Mouse (Mus musculus) gastrocnemius, postnatal 25 days (tissue): ENCODE data around the gene Fxyd5. TPM values are rescaled to one million over a fixed set of nuclear protein-coding genes. Genes with fewer than 3 reads are reported as not detected.
A peak's percentile ranks its signal among the peaks of the same experiment; 100 is the strongest.

Experiments used
- DNase-seq: peaks from one replicate; pipeline ENCODE4 v3.0.0; 2022
- total RNA-seq, 2 experiments: library from RNA; stranded (reverse); gene quantifications; 1 replicate in 1 of 2; 2 replicates in 1 of 2; pipeline ENCODE4 v1.2.3; 2021

Gene Fxyd5
- total RNA-seq, 2 experiments from 2014 or later: 9.5 to 13.6 TPM

DNA sequence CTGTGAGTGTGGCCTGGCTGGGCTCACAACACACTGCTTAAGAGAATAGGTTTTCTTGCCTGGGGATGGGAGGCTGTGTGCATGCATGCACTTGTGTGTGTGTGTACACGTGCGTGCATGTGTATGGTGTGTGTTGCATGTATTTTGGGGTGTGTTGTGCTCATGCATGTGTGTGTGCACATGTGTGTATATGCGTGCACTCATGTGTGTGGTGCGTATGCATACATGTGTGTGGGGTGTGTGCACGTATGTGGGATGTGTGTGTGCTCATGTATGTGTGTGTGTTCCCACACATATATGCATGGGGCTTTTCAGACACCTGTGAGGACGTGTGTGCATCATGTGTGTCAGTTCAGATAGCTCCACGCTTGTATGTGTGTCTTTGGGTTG, 18.3 kb upstream of the Fxyd5 start:
- no peak for DNase-seq

DNA sequence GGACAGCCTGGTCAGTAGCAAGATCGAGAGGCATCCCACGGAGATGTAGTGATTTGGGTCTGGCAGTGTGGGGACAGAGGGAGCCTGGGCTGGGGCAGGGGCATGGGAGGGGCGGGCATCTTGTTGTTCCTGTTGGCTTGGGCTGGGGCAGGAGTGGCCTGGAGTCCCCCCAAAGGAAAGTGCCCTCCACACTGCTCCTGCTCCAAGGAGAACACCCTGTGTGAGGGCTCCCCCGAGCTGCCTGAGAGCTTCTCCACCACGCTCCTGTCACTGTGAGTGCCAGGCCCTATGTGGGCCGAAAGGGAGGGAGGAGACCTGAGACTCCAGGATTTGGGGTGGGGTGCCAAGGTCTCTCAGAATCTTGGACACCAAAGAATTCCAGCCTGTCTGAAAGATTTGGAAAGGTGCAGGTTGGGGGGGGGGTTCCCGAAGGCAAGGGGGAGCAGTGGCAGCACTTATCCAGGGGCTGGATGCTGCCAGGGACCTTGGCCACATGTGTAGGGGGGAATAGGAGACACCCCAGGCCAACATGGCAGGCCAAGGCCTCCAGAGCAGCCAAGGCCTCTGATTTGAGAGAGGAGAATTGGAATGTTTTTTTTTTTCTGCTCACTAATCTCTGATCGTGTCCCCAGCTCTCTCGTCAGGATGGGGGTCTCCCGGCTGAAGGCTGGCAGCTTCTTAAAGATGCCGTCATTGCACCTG, 17.8 kb upstream of the Fxyd5 start:
- no peak for DNase-seq

DNA sequence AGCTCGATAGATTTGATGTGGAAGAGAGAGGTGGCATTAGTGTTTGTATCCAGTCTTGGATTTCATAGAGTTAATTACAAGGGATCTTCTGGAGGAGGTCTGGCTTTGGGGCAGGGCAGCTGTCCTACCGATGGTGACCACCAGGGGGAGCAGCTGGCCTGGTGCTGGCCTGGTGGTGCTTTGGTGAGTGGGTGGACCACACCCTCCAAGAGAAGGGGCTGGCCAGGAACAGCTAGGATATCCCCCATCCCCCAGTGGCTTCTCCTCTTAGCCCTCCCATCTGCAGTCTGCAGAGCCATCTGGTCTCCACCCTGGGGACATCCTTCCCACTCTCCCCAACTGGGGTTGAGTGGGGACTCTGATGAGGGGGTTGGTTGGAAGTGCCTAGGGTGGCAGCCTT, 16.8 kb upstream of the Fxyd5 start, which contains the start of gene Lgi4:
Gene Lgi4, plus strand, starts transcription at position 235 of the 400 bp plus-strand sequence.
- peak; percentile 91 for DNase-seq

DNA sequence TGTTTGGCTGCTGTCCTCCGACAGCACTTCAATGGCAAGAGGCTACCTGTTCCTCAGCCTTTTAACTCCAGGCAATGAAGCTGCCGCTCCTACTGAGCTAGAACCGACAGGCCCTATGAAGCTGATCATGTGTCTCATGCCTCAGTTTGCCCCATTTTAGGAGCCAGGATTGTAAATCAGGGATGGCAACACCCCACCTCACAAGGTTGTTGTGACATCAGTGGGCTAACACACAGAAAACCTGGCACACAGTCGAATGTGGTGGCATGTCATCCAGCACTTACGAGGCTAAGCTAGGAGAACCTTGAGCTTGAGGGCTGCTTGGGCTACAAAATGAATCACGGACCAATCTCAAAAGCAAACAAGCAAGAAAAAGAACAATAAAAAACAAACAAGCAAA, 15.9 kb upstream of the Fxyd5 start:
- no peak for DNase-seq

GRCm38 (mm10) chr7:31057730-31058129, 15.4 kb upstream of the Fxyd5 start:
- no peak for DNase-seq

DNA sequence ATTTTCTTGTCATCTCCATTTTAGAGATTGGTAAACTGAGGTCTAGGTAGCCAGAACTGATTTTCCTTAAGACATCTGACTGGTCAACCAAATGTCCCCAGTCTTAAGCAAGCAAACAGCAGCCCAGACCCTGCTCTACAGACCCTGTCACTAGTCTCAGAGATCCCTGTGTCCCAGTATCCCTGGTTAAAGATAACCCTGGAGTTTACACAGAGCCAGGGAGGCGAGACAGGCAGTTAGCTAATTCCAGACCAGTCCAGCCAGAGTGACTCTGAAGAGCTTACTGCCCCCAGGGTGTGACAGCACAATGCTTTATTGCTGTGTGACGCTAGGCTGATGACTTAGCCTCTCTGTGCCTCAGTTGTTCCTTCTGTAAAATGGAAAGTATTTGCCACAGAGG, 14.8 kb upstream of the Fxyd5 start, which contains the start of gene Fxyd1:
Gene Fxyd1, minus strand, starts transcription at position 129 of the 400 bp plus-strand sequence.
- DNase-seq: no peak

GRCm38 (mm10) chr7:31056448-31056847, 14.2 kb upstream of the Fxyd5 start:
- no peak for DNase-seq

DNA sequence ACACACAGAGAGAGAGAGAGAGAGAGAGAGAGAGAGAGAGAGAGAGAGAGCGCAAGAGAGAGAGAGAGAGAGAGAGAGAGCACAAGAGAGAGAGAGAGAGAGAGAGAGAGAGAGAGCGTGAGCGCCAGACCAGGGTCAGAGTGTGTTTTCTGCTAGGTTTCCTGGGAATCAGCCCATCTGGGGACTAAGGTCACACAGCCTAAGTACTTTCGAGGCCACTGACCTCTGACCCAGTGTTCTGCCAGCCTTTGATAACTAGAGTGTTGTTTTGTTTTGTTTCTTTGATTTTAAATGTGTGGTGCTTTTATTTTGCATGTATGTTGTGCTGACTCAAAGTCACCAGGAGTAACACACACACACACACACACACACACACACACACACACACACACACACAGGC, 13.6 kb upstream of the Fxyd5 start:
- DNase-seq: no peak

- peak; percentile 95 for DNase-seq
Measured at GRCm38 (mm10) chr7:31055354-31055824, 13.1 kb upstream of the Fxyd5 start.

DNA sequence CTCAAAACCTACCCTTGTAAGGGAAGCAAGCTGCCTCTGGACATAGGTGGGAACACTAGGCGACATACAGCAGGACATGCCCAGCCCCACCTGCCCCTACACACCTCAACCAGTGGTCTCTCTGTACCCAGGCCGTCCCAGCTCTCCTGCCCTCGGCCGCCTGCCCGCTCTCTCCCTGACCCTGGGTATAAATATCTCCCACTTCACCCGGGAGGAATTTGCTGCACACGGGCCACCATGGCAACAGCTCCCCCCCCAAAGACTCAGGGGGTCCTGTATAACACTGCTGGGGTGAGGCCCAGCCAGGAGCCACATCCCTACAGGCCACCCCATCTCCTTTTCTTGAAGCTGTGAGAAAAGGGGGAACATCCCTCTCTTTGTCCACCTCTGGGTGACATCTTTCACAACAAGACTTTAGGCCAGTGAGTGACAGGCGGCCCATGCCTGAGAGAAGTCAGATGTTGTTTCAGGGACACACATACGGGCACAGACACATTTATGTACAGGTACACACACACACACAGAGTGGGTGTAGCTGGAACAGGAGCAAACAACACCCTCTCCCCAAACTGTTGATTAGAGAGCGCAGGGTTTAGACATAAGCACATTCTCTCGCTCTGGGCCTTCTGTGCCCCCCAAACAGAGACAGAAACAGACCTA, 12.5 kb upstream of the Fxyd5 start:
- DNase-seq: peak; percentile 77

DNA sequence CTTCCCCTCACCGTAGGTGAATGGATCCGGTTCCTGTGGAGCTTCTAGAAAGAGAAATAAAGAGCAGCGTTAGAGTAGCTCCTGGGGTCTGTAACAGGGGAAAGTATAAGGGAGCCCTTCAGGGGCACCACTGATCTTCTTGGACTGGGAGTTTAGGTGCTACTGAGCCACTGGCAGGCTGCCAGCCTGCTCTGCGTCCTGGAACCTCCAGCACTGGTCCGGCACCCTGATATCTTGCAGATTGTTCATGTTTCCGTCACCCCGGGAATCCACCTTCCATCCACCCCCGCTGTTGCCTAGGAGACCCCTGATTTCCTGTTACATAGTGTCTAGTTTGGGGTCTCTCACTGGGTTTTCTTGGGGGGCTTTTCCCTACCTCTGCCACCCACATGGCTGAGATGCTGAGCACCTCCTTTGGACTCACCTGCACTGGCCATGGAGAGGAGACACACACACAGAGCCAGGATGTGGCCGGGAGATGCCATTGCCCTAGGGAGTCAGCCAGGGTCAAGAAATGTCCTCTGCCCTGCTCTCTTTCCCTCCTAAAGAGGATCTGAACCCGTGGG, 11.7 kb upstream of the Fxyd5 start:
- no peak for DNase-seq

DNA sequence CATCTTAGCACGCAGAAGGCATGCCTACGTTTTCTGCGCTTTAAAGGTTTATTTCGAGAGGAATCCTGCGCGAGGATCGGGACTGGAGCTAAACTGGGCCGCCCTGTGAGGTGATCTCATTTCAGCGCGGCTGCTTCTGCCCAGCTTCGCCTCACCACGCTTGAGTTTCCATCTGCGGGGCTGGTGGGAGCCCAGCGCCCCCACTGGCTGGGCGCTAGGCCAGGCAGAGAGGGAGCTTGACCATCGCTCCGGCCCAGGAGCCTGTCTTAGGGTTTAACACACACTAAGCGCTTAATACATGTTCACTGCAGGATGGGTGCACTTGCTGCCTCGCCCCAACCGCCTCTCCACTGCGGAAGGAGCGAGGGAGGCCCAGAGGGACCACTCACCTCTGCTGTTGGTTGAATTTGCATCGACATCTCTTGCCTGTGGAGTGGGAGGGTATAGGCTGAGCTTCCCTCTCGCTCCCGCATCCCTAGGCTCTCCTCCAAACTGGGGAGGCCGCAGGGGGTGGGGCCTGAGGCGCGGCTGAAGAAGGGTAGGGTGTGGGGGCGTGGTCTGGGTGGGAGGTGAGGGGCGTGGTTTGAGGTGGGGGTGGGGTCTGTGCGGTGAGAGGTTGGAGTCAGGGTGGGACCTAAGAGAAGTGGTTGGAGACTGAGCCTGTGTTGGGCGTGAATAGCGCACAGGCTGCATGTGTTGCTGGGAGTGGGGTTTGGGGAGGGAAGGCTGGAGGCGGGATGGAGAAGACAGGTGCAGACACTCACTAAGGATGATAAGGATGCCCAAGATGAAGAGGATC, 10.6 kb upstream of the Fxyd5 start:
- DNase-seq: peak; percentile 57

- DNase-seq: no peak
Measured at GRCm38 (mm10) chr7:31052251-31052635, 10.0 kb upstream of the Fxyd5 start.

GRCm38 (mm10) chr7:31051321-31052021, 9.2 kb upstream of the Fxyd5 start, which contains the start of gene Fxyd7:
TSS of gene Fxyd7 (minus strand) at chr7:31051467.
- no peak for DNase-seq

- no peak for DNase-seq
Measured at GRCm38 (mm10) chr7:31050921-31051320, 8.6 kb upstream of the Fxyd5 start.

DNA sequence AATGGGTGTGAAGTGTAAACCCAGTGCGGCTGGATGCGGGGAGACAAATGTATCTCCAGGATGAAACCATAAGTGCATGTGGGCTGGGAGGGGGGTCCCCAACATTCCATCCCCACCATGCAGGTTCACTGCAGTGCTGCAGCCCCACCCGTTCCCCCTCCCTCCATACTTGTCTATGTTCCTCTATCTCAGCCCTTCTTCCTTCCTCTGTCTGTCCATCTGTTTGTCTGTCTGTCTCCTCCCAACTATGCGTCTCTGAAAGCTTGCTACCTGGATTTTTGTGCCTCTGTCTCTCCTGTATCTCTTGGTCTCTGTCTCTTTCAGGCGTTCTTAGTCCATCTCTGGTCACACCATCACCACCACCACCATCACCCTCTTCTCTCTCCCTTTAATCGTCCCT, 8.2 kb upstream of the Fxyd5 start:
- DNase-seq: no peak

GRCm38 (mm10) chr7:31049846-31050281, 7.6 kb upstream of the Fxyd5 start:
- DNase-seq: no peak

DNA sequence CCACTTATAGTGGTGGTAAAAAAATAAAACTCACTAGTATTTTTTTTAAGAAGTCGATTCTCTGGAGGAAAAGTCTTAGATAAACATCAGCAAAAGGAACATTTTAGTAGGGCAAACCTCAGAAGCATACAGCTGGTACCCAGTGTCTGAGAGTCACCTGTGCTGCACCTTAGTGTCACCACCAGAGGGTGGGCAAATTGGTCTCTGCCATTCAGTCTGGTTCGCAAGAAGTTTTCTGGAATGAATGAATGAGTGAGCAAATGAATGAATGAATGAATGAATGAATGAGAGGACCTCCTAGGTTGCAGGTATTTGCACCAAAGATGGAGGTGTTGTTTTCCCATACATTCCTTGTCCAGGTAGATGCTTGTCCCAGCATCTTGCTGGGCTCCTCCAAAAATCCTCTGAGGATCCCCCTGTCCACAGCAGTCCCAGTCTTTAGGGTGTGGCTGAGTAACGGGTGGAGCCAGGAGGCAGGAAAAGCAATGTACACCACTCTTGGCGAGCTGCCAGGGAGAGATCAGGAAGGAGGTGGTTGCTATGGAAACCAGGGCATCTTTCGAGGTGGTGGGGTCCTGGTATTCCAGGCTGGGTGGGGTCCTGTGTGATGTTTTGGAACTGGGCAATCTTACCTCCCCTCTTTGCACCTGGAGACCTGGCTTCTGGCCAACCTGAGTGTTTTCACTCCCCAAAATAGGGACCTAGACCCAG, 7.0 kb upstream of the Fxyd5 start:
- no peak for DNase-seq

- peak; percentile 65 for DNase-seq
Measured at GRCm38 (mm10) chr7:31041662-31042315, 492 bp downstream of the Fxyd5 start.

GRCm38 (mm10) chr7:31041023-31041407, 1.3 kb downstream of the Fxyd5 start:
- DNase-seq: no peak
